Mouse (Mus musculus) heart, postnatal 0 days (tissue): Measurements from ENCODE around the gene Mttp. TPM values are rescaled to one million over a fixed set of nuclear protein-coding genes. Genes with fewer than 3 reads are reported as not detected.

Source experiments
- ATAC-seq: fragments of 200-750 bp; cut with Nextera tagmentation; 2 replicates; pipeline ENCODE4 v1.8.0; 2017; ENCODE audit warnings: low read depth, moderate number of reproducible peaks, moderate library complexity; ENCODE audit not compliant: insufficient read depth
- DNase-seq: peaks from one replicate; pipeline ENCODE4 v3.0.0-alpha.2; 2016; ENCODE audit warnings: low spot score
- H3K27ac ChIP-seq: fragments of 300-500 bp; sonication (generic); 2 replicates; pipeline ENCODE4 v1.5.1; 2014; ENCODE audit warnings: low read depth, mild to moderate bottlenecking
- H3K27me3 ChIP-seq: fragments of 300-500 bp; sonication (generic); 2 replicates; pipeline ENCODE4 v1.6.1; 2014; ENCODE audit warnings: low read length, mixed read lengths; ENCODE audit not compliant: control insufficient read depth, insufficient read depth
- H3K36me3 ChIP-seq: fragments of 300-500 bp; sonication (generic); replicated peaks from 2 replicates; pipeline ENCODE4 v1.6.1; 2014; ENCODE audit warnings: low read length, mixed read lengths; ENCODE audit not compliant: control insufficient read depth, insufficient read depth
- H3K4me1 ChIP-seq: fragments of 300-500 bp; sonication (generic); 2 replicates; pipeline ENCODE4 v1.6.1; 2014; ENCODE audit warnings: antibody characterized with exemption; ENCODE audit not compliant: control insufficient read depth, insufficient read depth
- H3K4me2 ChIP-seq: fragments of 300-500 bp; sonication (generic); 2 replicates; pipeline ENCODE4 v1.6.1; 2014; ENCODE audit warnings: low read depth, mild to moderate bottlenecking, low read length, moderate library complexity
- H3K4me3 ChIP-seq: fragments of 300-500 bp; sonication (generic); 2 replicates; pipeline ENCODE4 v1.5.1; 2014; ENCODE audit warnings: low read depth, low read length
- H3K9ac ChIP-seq: fragments of 300-500 bp; sonication (generic); replicated peaks from 2 replicates; pipeline ENCODE4 v1.6.1; 2014; ENCODE audit warnings: low read depth, low read length, mixed read lengths
- H3K9me3 ChIP-seq: fragments of 300-500 bp; sonication (generic); replicated peaks from 2 replicates; pipeline ENCODE4 v1.6.1; 2016; ENCODE audit warnings: low read length; ENCODE audit not compliant: control insufficient read depth
- CTCF ChIP-seq: IDR thresholded peaks from 2 replicates; pipeline ENCODE4 v1.5.1; 2016; ENCODE audit warnings: antibody characterized with exemption, control low read depth, low read depth
- EP300 ChIP-seq: IDR thresholded peaks from 2 replicates; pipeline ENCODE4 v1.6.1; 2016; ENCODE audit warnings: antibody characterized with exemption, low read depth
- WGBS: fragments of 180-500 bp; shearing (Covaris S2); extraction: QIAGEN DNeasy Blood & Tissue Kit; methylation state at CpG from one replicate; pipeline ENCODE4 v1.1.7; 2014; 5-methylcytosine and 5-hydroxymethylcytosine counted together
- polyA plus RNA-seq: library from polyadenylated mRNA; unstranded; fragments of >200 nt; fragmentation: Nextera tagmentation; extraction: Ambion mirVana; gene quantifications from 2 replicates; pipeline ENCODE4 v1.2.1, GENCODE M21; 2015
- total RNA-seq: library from RNA; depleted of rRNA; stranded (reverse); fragments of >200 nt; gene quantifications from 2 replicates; pipeline ENCODE4 v1.2.3, GENCODE M21; 2014; ENCODE audit warnings: low replicate concordance

The Mttp gene
- total and polyA plus RNA-seq, 2 experiments from 2014 or later, result 3.9 to 5.9 TPM

GRCm38 (mm10) chr3:138110910-138111782 lies 33.6 kb downstream of the Mttp start:
- 88% methylated on average over 19 of the region's 19 CpGs for WGBS
- Histone ChIP-seq H3K36me3 (no peaks in the 10 kb centered on the region), H3K4me2 (no peak overlapping the region), H3K9ac (no peak overlapping the region), H3K4me1 (0 out of 2 replicates have a peak, but pooled peaks cover under 1% of the 10 kb centered on the region), H3K27ac (no peak overlapping the region), H3K27me3 (no peaks in the 10 kb centered on the region), H3K4me3 (no peak overlapping the region), H3K9me3 (no peaks in the 10 kb centered on the region)
- ATAC-seq (no peak), DNase-seq (no peak)
- TF ChIP-seq CTCF (no peak), EP300 (no peak)

- DNase-seq (no peak), ATAC-seq (no peak)
- Histone ChIP-seq H3K4me3 (no peak overlapping the region), H3K36me3 (no peaks in the 10 kb centered on the region), H3K9me3 (no peaks in the 10 kb centered on the region), H3K27me3 (no peaks in the 10 kb centered on the region), H3K27ac (no peak overlapping the region), H3K9ac (no peak overlapping the region), H3K4me1 (peaks cover 11% of the 10 kb centered on the region; the same call in 1 of the 2 replicates), H3K4me2 (no peak overlapping the region)
- WGBS, result 93% methylated on average over 10 of the region's 10 CpGs
- TF ChIP-seq CTCF (no peak), EP300 (no peak)
These were observed 37.9 kb downstream of the Mttp start for GRCm38 (mm10) chr3:138106887-138107286.

GRCm38 (mm10) chr3:138105056-138105455 lies 39.7 kb downstream of the Mttp start:
- ATAC-seq, result peak; percentile 71
- peaks cover 11% of the 10 kb centered on the region; the same call in 1 of the 2 replicates for H3K4me1 ChIP-seq
- DNase-seq, result no peak

GRCm38 (mm10) chr3:138103690-138104089 lies 41.1 kb downstream of the Mttp start:
- peaks cover 11% of the 10 kb centered on the region; the same call in 1 of the 2 replicates for H3K4me1 ChIP-seq
- no peaks in the 10 kb centered on the region for H3K9me3 ChIP-seq
- H3K4me2 ChIP-seq, result no peak overlapping the region
- no peak for ATAC-seq
- H3K4me3 ChIP-seq, result no peak overlapping the region
- DNase-seq, result no peak
- H3K27me3 ChIP-seq, result no peaks in the 10 kb centered on the region
- 86% methylated on average over 4 of the region's 4 CpGs for WGBS
- no peak overlapping the region for H3K27ac ChIP-seq
- no peak overlapping the region for H3K9ac ChIP-seq
- no peaks in the 10 kb centered on the region for H3K36me3 ChIP-seq
- TF ChIP-seq EP300 (no peak), CTCF (no peak)

More at GRCm38 (mm10) chr3:138105056-138105455, 39.7 kb downstream of the Mttp start:
- no peak for TF ChIP-seq EP300
- TF ChIP-seq CTCF, result no peak
- no peak overlapping the region for H3K9ac ChIP-seq
- no peak overlapping the region for H3K4me3 ChIP-seq
- H3K27me3 ChIP-seq, result no peaks in the 10 kb centered on the region
- no peaks in the 10 kb centered on the region for H3K9me3 ChIP-seq
- no peak overlapping the region for H3K4me2 ChIP-seq
- no peaks in the 10 kb centered on the region for H3K36me3 ChIP-seq
- WGBS, result 50% methylated on average over 5 of the region's 5 CpGs
- no peak overlapping the region; the same call in 1 of the 2 replicates for H3K27ac ChIP-seq

- peaks cover 24% of the 10 kb centered on the region for H3K4me1 ChIP-seq
- no peaks in the 10 kb centered on the region for H3K9me3 ChIP-seq
- H3K27me3 ChIP-seq, result no peaks in the 10 kb centered on the region
- H3K4me2 ChIP-seq, result no peak overlapping the region
- H3K9ac ChIP-seq, result no peak overlapping the region
- no peak overlapping the region for H3K4me3 ChIP-seq
- H3K27ac ChIP-seq, result no peak overlapping the region
- no peak for DNase-seq
- TF ChIP-seq EP300 (no peak), CTCF (no peak)
- 83% methylated on average over 4 of the region's 4 CpGs for WGBS
- H3K36me3 ChIP-seq, result no peaks in the 10 kb centered on the region
- no peak for ATAC-seq
These were observed 42.8 kb downstream of the Mttp start for GRCm38 (mm10) chr3:138101936-138102335.
